In the genomic region with DNA sequence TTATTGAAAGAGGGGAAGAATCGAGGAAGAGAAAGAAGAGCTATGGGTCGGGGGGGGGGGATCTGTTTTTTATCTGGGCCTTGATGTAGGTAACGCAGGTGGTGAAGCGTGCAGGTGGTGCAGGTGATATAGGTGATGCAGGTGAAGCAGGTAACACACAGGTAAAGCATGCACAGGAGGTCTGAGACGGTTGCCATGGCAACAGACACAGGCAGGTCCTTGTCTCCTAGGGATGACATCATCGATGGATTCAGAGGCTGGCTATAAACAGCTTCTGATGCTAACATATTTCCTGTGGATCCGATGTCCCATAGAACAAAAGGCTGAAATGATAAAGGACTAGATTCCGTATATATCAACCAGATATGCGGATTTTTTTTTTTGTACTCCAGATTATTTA, we compare ENCODE assay signal across 20 mouse cellular contexts. TPM values are rescaled to one million over a fixed set of nuclear protein-coding genes. Genes with fewer than 3 reads are reported as not detected.
"Had no signal": no experiment of that assay in that cellular context is flagged by ENCODE, and none has a peak within 500 bp of the region (broad histone marks: within the 10 kb centered on the region; RNA-seq: fewer than 3 reads in every experiment).

No protein-coding gene starts in this region.

- H3K9me3 ChIP-seq: kidney, embryonic 15.5 days; liver, embryonic 13.5 days; midbrain, embryonic 12.5 days had no signal

- DNase-seq: kidney, adult 18-20 months; kidney, postnatal 10 days; kidney, postnatal 36 days; layer of hippocampus, postnatal 36 days; liver, embryonic 13.5 days; lung, adult 2 months; lung, postnatal 14 days; lung, postnatal 4 days; thymus, adult 18-20 months; thymus, postnatal 36 days had no signal

- H3K27me3 ChIP-seq: kidney, embryonic 15.5 days; liver, embryonic 13.5 days; midbrain, embryonic 12.5 days had no signal

- H3K9ac ChIP-seq: kidney, embryonic 15.5 days; liver, embryonic 13.5 days; midbrain, embryonic 12.5 days had no signal

- H3K4me2 ChIP-seq: kidney, embryonic 15.5 days; liver, embryonic 13.5 days; midbrain, embryonic 12.5 days had no signal

- H3K4me3 ChIP-seq: kidney, embryonic 15.5 days; left cerebral cortex, adult 2 months; liver, embryonic 13.5 days; midbrain, embryonic 12.5 days had no signal

- H3K36me3 ChIP-seq: kidney, embryonic 15.5 days; liver, embryonic 13.5 days; midbrain, embryonic 12.5 days had no signal

- H3K4me1 ChIP-seq: kidney, embryonic 15.5 days; liver, embryonic 13.5 days; midbrain, embryonic 12.5 days had no signal

- H3K27ac ChIP-seq: kidney, embryonic 15.5 days; left cerebral cortex, adult 2 months; liver, embryonic 13.5 days; midbrain, embryonic 12.5 days had no signal

RNA-seq across cellular contexts. Expression of gene Pitx2, which starts 51.3 kb away (rescaled TPM):
- total RNA-seq: layer of hippocampus, adult 8-10 months; layer of hippocampus, postnatal 10 days; layer of hippocampus, postnatal 36 days; left cerebral cortex, adult 2 months; left cerebral cortex, postnatal 10 days; left cerebral cortex, postnatal 36 days; megakaryocyte-erythroid progenitor cell, adult 5-6 weeks had no signal
- polyA plus RNA-seq: liver, adult 2 months; spleen, adult 2 months had no signal
